Mouse (Mus musculus): ENCODE results near the gene Naa35.
"Not testable (repeated sequence)": the region's sequence is repeated elsewhere in the genome, so short reads cannot be mapped to it uniquely, and the experiment has no call there.

The Naa35 gene

GRCm38 (mm10) chr13:59572549-59572948, 12.5 kb upstream of the Naa35 start:
- DNase-seq (ENCODE audit: low spot score in 2 of 2), result peak in 1 of 2 experiments; percentile 18

GRCm38 (mm10) chr13:59580954-59581353, 4.1 kb upstream of the Naa35 start:
- DNase-seq (ENCODE audit: low spot score in 2 of 2), result no peak

- DNase-seq (ENCODE audit: low spot score in 2 of 2), result peak; percentile 13 to 36
Observed at GRCm38 (mm10) chr13:59584481-59584880, 578 bp upstream of the Naa35 start.

GRCm38 (mm10) chr13:59585648-59586005, 568 bp downstream of the Naa35 start:
- DNase-seq (ENCODE audit: low spot score in 2 of 2), result peak in 1 of 2 experiments; percentile 18

GRCm38 (mm10) chr13:59587201-59587600, 2.1 kb downstream of the Naa35 start:
- DNase-seq (ENCODE audit: low spot score in 2 of 2), result no peak

GRCm38 (mm10) chr13:59589672-59590071, 4.6 kb downstream of the Naa35 start:
- DNase-seq (ENCODE audit: low spot score in 2 of 2), result no peak

- DNase-seq (ENCODE audit: low spot score in 2 of 2), result no peak
Observed at GRCm38 (mm10) chr13:59590691-59591090, 5.6 kb downstream of the Naa35 start.

GRCm38 (mm10) chr13:59592058-59592457, 7.0 kb downstream of the Naa35 start:
- DNase-seq (ENCODE audit: low spot score in 2 of 2), result not testable (repeated sequence)

GRCm38 (mm10) chr13:59592630-59593029, 7.6 kb downstream of the Naa35 start:
- no peak for DNase-seq (ENCODE audit: low spot score in 2 of 2)

GRCm38 (mm10) chr13:59603096-59603495, 18.0 kb downstream of the Naa35 start:
- DNase-seq (ENCODE audit: low spot score in 2 of 2), result no peak

GRCm38 (mm10) chr13:59604511-59604910, 19.5 kb downstream of the Naa35 start:
- no peak for DNase-seq (ENCODE audit: low spot score in 2 of 2)

- DNase-seq (ENCODE audit: low spot score in 2 of 2), result no peak
Observed at GRCm38 (mm10) chr13:59605221-59605922, 20.3 kb downstream of the Naa35 start.

- DNase-seq (ENCODE audit: low spot score in 2 of 2), result no peak
Observed at GRCm38 (mm10) chr13:59609885-59610284, 24.8 kb downstream of the Naa35 start.

GRCm38 (mm10) chr13:59610437-59610836, 25.4 kb downstream of the Naa35 start:
- DNase-seq (ENCODE audit: low spot score in 2 of 2), result no peak

GRCm38 (mm10) chr13:59613868-59614267, 28.8 kb downstream of the Naa35 start:
- DNase-seq (ENCODE audit: low spot score in 2 of 2), result no peak

- DNase-seq (ENCODE audit: low spot score in 2 of 2), result no peak
Observed at GRCm38 (mm10) chr13:59615152-59615551, 30.1 kb downstream of the Naa35 start.

GRCm38 (mm10) chr13:59615554-59615953, 30.5 kb downstream of the Naa35 start:
- DNase-seq (ENCODE audit: low spot score in 2 of 2), result no peak

- DNase-seq (ENCODE audit: low spot score in 2 of 2), result no peak
Observed at GRCm38 (mm10) chr13:59618463-59618862, 33.4 kb downstream of the Naa35 start.

GRCm38 (mm10) chr13:59621643-59622489, 36.8 kb downstream of the Naa35 start:
- DNase-seq (ENCODE audit: low spot score in 2 of 2), result no peak

GRCm38 (mm10) chr13:59624389-59624788, 39.3 kb downstream of the Naa35 start:
- no peak for DNase-seq (ENCODE audit: low spot score in 2 of 2)

GRCm38 (mm10) chr13:59624903-59625302, 39.8 kb downstream of the Naa35 start:
- peak in 1 of 2 experiments; percentile 41 for DNase-seq (ENCODE audit: low spot score in 2 of 2)

- no peak for DNase-seq (ENCODE audit: low spot score in 2 of 2)
Observed at GRCm38 (mm10) chr13:59626739-59627138, 41.7 kb downstream of the Naa35 start.

- DNase-seq (ENCODE audit: low spot score in 2 of 2), result no peak
Observed at GRCm38 (mm10) chr13:59634637-59635036, 49.6 kb downstream of the Naa35 start.

All from urinary bladder, adult 18-20 months (tissue).